Mouse (Mus musculus) G1E (cell line): ENCODE measurements around the gene Spryd3. TPM values are rescaled to one million over a fixed set of nuclear protein-coding genes. Genes with fewer than 3 reads are reported as not detected.

Source experiments
- ATAC-seq: 2 replicates; pipeline ENCODE4 v1.8.0; 2016; ENCODE audit warnings: mild to moderate bottlenecking; ENCODE audit not compliant: insufficient number of reproducible peaks, poor library complexity, low FRiP score, severe bottlenecking; ENCODE audit errors: extremely low read depth
- DNase-seq: peaks from one replicate; pipeline ENCODE4 v3.0.0; 2012; ENCODE audit warnings: low spot score
- H3K27me3 ChIP-seq: 2 replicates; pipeline ENCODE4 v1.6.1; 2012; ENCODE audit warnings: mild to moderate bottlenecking, low read length, inconsistent platforms; ENCODE audit not compliant: insufficient read depth
- H3K36me3 ChIP-seq: replicated peaks from 2 replicates; pipeline ENCODE3; 2012; ENCODE audit warnings: mild to moderate bottlenecking, inconsistent platforms
- H3K4me1 ChIP-seq: 2 replicates; pipeline ENCODE4 v1.6.1; 2012; ENCODE audit warnings: low read depth, low read length, inconsistent platforms, mixed read lengths; ENCODE audit not compliant: insufficient read depth
- H3K4me3 ChIP-seq: 2 replicates; pipeline ENCODE4 v1.5.1; 2012; ENCODE audit warnings: low read depth, mild to moderate bottlenecking, inconsistent platforms, low read length, moderate library complexity, mixed read lengths
- H3K9me3 ChIP-seq: replicated peaks from 2 replicates; pipeline ENCODE4 v1.6.1; 2012; ENCODE audit warnings: inconsistent platforms
- CTCF ChIP-seq: IDR thresholded peaks from 2 replicates; pipeline ENCODE4 v1.5.1; 2012; ENCODE audit warnings: low read depth, low read length, inconsistent platforms, mixed read lengths
- GATA1 ChIP-seq: IDR thresholded peaks from 2 replicates; pipeline ENCODE4 v1.6.1; 2012; ENCODE audit warnings: borderline replicate concordance, low read length, inconsistent platforms, mixed read lengths
- GATA2 ChIP-seq: IDR thresholded peaks from 2 replicates; pipeline ENCODE4 v1.6.1; 2012; ENCODE audit warnings: low read depth, low read length, inconsistent platforms, borderline replicate concordance
- POLR2AphosphoS5 ChIP-seq: IDR thresholded peaks from 2 replicates; pipeline ENCODE4 v1.6.1; 2012; ENCODE audit warnings: low read depth, low read length, inconsistent platforms; ENCODE audit not compliant: insufficient replicate concordance
- TAL1 ChIP-seq: conservative IDR thresholded peaks from 2 replicates; pipeline ENCODE4 v1.6.1; 2012; ENCODE audit warnings: low read depth, low read length, inconsistent platforms, mixed read lengths
- polyA plus RNA-seq: library from polyadenylated mRNA; stranded (reverse); fragments of >175 nt; gene quantifications from 2 replicates; pipeline ENCODE4 v1.2.3, GENCODE M21; 2012
- total RNA-seq, 2 experiments: library from RNA; stranded (forward) in 1 of 2; stranded (reverse) in 1 of 2; fragments of 200-1000 nt in 1 of 2; fragments of >200 nt in 1 of 2; fragmentation: Nextera tagmentation in 1 of 2; gene quantifications; 2 replicates each; pipeline ENCODE4 v1.2.3; 2014 to 2017

Spryd3 gene
- total and polyA plus RNA-seq, 3 experiments, result 7.1 to 14.9 (median 12.1) TPM

DNA sequence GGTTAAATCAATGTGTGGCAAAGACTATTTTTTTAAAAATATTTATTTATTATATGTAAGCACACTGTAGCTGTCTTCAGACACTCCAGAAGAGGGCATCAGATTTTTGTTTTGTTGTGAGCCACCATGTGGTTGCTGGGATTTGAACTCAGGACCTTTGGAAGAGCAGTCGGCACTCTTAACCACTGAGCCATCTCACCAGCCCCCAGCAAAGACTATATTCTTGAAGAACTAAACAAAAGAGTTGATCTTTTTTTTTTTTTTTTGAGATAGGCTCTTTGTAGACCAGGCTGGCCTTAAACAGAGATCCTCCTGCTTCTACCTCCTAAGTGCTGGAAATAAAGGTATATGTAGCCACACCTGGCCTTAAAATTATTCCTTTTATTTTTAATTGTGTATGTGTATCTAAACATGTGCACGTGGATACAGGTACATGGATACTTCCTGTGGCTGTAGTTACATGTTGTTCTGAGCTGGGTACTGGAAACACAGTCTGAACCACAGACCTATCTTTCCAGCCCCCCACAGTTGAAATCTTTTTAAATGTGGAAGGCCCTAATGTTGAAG is 58.8 kb downstream of the Spryd3 start:
- ATAC-seq (no peak), DNase-seq (no peak)
- Histone ChIP-seq H3K4me3 (no peak overlapping the region; the same call in 1 of the 2 replicates), H3K4me1 (peaks cover 45% of the 10 kb centered on the region), H3K27me3 (no peaks in the 10 kb centered on the region), H3K36me3 (peaks cover 52% of the 10 kb centered on the region), H3K9me3 (no peaks in the 10 kb centered on the region)
- TF ChIP-seq GATA1, result no peak
- no peak for TF ChIP-seq POLR2AphosphoS5
- no peak for TF ChIP-seq TAL1
- TF ChIP-seq CTCF, result no peak
- TF ChIP-seq GATA2, result no peak

DNA sequence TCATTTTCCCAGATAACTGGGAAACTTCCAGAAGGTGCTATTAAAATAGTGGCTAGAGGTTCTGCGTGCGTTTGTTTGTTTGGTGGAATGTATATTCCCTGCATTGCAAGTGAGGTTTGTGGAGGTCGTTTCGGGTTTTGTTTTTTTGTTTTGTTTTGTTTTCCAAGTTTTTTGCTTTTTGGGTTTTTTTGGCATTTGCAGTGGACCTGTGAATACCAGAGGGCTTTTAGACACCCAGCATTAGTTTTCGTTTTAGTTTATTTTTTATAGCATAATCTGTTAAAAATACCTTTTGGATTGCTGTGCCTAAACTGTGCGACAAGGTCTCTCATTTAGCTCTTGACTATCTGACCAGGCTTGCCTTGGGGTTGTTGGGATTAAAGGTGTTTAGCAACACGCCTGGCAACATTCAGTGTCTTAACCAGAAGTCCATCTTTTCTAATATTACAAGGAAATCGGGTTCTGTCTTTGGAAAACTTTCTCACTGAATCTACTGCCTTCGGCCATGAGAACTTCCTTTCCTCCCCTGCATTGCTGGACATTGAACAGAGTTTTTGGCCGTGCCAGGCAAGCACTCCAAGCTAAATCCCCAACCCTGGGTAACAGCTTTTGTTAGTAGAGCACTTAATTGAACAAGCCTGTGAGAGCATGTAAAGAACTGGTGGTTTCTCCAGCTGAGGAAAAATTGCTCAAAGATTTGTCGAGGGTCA is 61.0 kb downstream of the Spryd3 start:
- Histone ChIP-seq H3K27me3 (0 out of 2 replicates have a peak, but pooled peaks cover 3% of the 10 kb centered on the region), H3K9me3 (no peaks in the 10 kb centered on the region), H3K4me3 (peak overlapping the region; percentile 97), H3K36me3 (peaks cover 31% of the 10 kb centered on the region), H3K4me1 (peaks cover 39% of the 10 kb centered on the region)
- ATAC-seq (no peak), DNase-seq (no peak)
- no peak for TF ChIP-seq POLR2AphosphoS5
- no peak for TF ChIP-seq GATA1
- no peak for TF ChIP-seq GATA2
- no peak for TF ChIP-seq CTCF
- TF ChIP-seq TAL1, result no peak

DNA sequence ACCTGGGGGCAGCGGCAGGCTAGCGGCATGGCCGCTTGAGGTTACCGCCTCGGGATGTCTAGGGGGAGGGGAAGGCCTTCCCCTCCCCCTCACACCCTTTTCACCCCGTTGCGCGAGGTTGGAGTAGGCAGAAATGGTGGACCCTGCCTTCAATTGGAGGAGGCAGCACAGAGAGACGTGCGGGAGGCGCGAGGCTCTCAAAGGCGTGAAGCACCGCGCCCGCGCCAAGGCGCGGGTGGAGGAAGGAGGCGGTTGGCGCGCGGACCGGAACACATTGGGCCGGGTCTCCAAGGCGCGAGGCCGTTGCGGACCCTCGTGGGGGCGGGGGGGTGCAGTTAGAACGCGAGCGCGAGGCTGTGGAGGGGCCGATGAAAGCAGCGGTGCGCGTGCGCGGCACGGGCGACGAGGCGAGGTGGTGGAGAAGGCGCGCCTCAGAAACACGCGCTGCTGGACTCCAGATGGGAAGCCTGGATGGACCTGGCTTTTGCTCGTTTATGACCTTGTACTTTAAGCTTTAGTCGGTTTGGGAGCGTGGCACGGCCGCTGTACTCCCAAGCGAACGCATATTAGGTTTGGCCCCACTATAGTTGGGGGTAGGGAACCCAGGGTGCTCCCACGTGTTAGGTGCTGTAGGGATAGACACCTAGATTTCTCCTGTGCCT is 61.8 kb downstream of the Spryd3 start:
- Histone ChIP-seq H3K36me3 (peaks cover 28% of the 10 kb centered on the region), H3K27me3 (peaks cover 8% of the 10 kb centered on the region; the same call in 1 of the 2 replicates), H3K4me1 (peaks cover 40% of the 10 kb centered on the region), H3K4me3 (peak overlapping the region; percentile 97), H3K9me3 (no peaks in the 10 kb centered on the region)
- ATAC-seq, result 0 out of 2 replicates have a peak, but pooled peaks have one; percentile 5
- DNase-seq, result peak; percentile 59
- TF ChIP-seq CTCF, result no peak
- TF ChIP-seq GATA2, result no peak
- no peak for TF ChIP-seq TAL1
- no peak for TF ChIP-seq POLR2AphosphoS5
- TF ChIP-seq GATA1, result no peak

DNA sequence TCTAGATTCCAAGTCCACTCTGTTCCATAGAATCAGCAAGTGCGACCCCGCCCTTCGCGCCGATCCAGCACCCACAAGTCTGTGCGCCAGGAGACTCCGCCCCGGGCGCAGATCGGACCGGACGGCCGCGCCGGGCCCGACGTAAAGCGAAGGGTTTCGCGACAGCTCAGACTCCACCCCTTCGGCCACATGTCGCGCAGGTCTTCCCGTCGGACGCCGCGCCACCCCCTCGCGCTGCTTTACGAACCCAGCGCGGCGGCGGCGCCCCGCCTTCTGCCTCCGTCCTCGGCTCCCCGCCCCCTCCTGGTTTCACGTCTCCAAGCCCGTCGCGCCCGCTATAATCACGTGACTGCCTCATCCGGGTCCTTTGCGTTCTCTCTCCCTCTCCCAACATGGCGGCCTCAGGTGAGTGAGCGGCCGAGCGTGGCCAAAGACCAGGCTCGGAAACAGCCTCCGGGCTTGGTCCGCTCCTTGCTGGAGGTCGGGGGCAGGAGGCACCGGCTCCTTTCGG is 62.4 kb downstream of the Spryd3 start, which contains the start of gene Eif4b:
Gene Eif4b, plus strand, starts transcription at position 215 of the 511 bp plus-strand sequence.
- peaks cover 22% of the 10 kb centered on the region for H3K36me3 ChIP-seq
- peak within 1 kb of the TSS; percentile 97 for H3K4me3 ChIP-seq
- peaks cover 11% of the 10 kb centered on the region for H3K27me3 ChIP-seq
- H3K4me1 ChIP-seq, result peaks cover 37% of the 10 kb centered on the region
- H3K9me3 ChIP-seq, result no peaks in the 10 kb centered on the region
- peak; percentile 82 for ATAC-seq
- TF ChIP-seq GATA2 (no peak), CTCF (no peak)
- DNase-seq, result peak; percentile 95

DNA sequence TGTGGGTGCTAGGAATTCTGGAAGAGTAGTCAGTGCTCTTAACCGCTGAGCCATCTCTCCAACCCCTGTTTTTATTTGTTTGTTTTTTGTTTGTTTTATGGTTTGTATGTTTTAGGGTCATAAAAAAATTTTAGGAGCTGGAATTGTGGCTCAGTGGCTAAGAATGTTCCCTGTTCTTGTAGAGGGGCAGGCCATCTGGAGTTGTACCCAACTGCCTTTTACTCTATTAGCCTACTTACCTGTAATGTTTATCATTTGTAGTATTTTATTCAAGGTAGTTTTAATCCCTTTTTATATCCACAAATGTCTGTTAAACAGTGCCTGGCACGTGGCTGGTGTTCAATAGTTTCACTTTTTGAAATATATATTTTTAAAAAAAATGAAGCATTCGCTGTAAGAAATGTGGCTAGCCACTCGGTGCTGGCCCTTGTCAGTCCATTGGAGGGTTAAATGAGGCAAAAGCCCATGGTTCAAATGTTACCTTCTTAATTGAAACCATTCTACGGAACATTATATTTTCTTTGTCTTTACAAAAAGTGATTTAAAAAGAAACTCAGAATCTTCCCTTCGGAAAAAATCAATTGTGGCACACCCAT is 63.0 kb downstream of the Spryd3 start:
- H3K4me1 ChIP-seq, result peaks cover 32% of the 10 kb centered on the region
- ATAC-seq, result no peak
- no peak for TF ChIP-seq POLR2AphosphoS5
- TF ChIP-seq TAL1, result no peak
- TF ChIP-seq GATA1, result no peak
- TF ChIP-seq GATA2, result no peak
- TF ChIP-seq CTCF, result no peak

More for the DNA sequence above, 63.0 kb downstream of the Spryd3 start:
- peaks cover 16% of the 10 kb centered on the region for H3K27me3 ChIP-seq
- H3K36me3 ChIP-seq, result peaks cover 18% of the 10 kb centered on the region
- no peaks in the 10 kb centered on the region for H3K9me3 ChIP-seq
- DNase-seq, result no peak
- peak overlapping the region; percentile 97 for H3K4me3 ChIP-seq
